ENCODE assay signal across 8 mouse cellular contexts in the genomic region with DNA sequence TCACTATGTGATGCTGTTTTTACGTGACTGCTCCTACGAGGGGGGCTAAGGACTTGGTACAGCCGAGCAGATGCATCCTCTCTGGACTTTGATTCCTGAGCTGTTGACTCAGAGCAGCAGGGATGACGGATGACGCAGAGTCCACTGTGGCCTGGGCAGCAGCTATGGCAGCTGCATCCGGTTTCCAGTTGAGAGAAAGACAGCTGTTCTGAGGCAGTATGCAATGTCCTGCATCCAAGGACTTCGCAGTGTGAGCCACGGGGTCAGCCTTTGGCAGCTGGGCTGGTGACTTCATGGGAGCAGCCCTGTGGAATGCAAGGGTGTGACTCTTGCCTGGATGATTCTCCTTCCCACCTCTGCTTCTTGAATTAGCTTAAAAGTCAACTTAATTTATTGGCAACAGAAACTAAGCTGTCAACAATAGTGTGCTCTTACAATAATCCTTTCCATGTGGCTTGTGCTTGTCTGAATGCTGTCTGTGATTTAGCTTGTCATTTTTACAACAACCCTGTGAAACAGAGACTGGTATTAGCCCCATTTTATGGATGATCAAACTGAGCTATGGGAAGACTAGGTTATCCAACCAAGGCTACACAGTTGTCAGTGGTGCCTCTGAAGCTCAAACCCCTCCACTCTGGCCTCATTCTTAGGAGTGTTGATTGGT. TPM values are rescaled to one million over a fixed set of nuclear protein-coding genes. Genes with fewer than 3 reads are reported as not detected.
DNase-seq lines count a peak whose midpoint lies in the region; ATAC-seq and TF ChIP-seq lines count a peak whose summit lies in the region.

No protein-coding gene starts in this region.

- no peak for ATAC-seq in midbrain, embryonic 14.5 days (ENCODE audit: low FRiP score, low TSS enrichment)
- no peak for ATAC-seq in midbrain, embryonic 13.5 days
- peak; percentile 65 for ATAC-seq in hindbrain, postnatal 0 days
- ATAC-seq in liver, embryonic 15.5 days (ENCODE audit: insufficient read depth) = 0 out of 2 replicates have a peak, but pooled peaks have one; percentile 26
- ATAC-seq in stomach, embryonic 16.5 days (ENCODE audit: insufficient read depth, low FRiP score) = peak; percentile 88

- 73% methylated on average over 8 of the region's 8 CpGs for WGBS in midbrain, embryonic 14.5 days
- WGBS in midbrain, embryonic 13.5 days = 74% methylated on average over 8 of the region's 8 CpGs
- WGBS in hindbrain, postnatal 0 days = 54% methylated on average over 8 of the region's 8 CpGs
- WGBS in liver, embryonic 15.5 days (ENCODE audit: insufficient replicate concordance) = 36% methylated on average over 8 of the region's 8 CpGs
- WGBS in stomach, embryonic 16.5 days = 18% methylated on average over 8 of the region's 8 CpGs

- H3K4me3 ChIP-seq in midbrain, embryonic 14.5 days (replicated peaks; ENCODE audit: low read depth, low read length) = no peak overlapping the region
- H3K4me3 ChIP-seq in midbrain, embryonic 13.5 days (replicated peaks) = no peak overlapping the region
- no peak overlapping the region for H3K4me3 ChIP-seq in gastrocnemius, adult 2 months
- H3K4me3 ChIP-seq in hindbrain, postnatal 0 days (ENCODE audit: low read length) = no peak overlapping the region
- no peak overlapping the region for H3K4me3 ChIP-seq in liver, embryonic 15.5 days (replicated peaks)
- no peak overlapping the region for H3K4me3 ChIP-seq in stomach, embryonic 16.5 days (replicated peaks; ENCODE audit: low read length)

- H3K9ac ChIP-seq in midbrain, embryonic 14.5 days (replicated peaks; ENCODE audit: low read length) = no peak overlapping the region
- H3K9ac ChIP-seq in midbrain, embryonic 13.5 days (replicated peaks) = no peak overlapping the region
- no peak overlapping the region for H3K9ac ChIP-seq in hindbrain, postnatal 0 days (replicated peaks; ENCODE audit: low read length)
- no peak overlapping the region for H3K9ac ChIP-seq in liver, embryonic 15.5 days
- no peak overlapping the region for H3K9ac ChIP-seq in stomach, embryonic 16.5 days (ENCODE audit: low read length)

- H3K4me1 ChIP-seq in midbrain, embryonic 14.5 days (ENCODE audit: control insufficient read depth, insufficient read depth, low read length) = no peaks in the 10 kb centered on the region
- H3K4me1 ChIP-seq in midbrain, embryonic 13.5 days (replicated peaks) = no peaks in the 10 kb centered on the region
- H3K4me1 ChIP-seq in hindbrain, postnatal 0 days (ENCODE audit: insufficient read depth, low read length) = no peaks in the 10 kb centered on the region
- peaks cover 12% of the 10 kb centered on the region for H3K4me1 ChIP-seq in liver, embryonic 15.5 days (replicated peaks)
- peaks cover 6% of the 10 kb centered on the region for H3K4me1 ChIP-seq in stomach, embryonic 16.5 days (ENCODE audit: control insufficient read depth, insufficient read depth, low read length)

- TF ChIP-seq CTCF in gastrocnemius, adult 2 months (IDR thresholded peaks at IDR 0.05) = no peak
- no peak for TF ChIP-seq CTCF in hindbrain, postnatal 0 days (IDR thresholded peaks at IDR 0.05; ENCODE audit: low read depth)

- no peaks in the 10 kb centered on the region for H3K27me3 ChIP-seq in midbrain, embryonic 14.5 days (ENCODE audit: control insufficient read depth, insufficient read depth, low read length)
- H3K27me3 ChIP-seq in midbrain, embryonic 13.5 days = no peaks in the 10 kb centered on the region
- H3K27me3 ChIP-seq in hindbrain, postnatal 0 days (ENCODE audit: insufficient read depth, low read length) = no peaks in the 10 kb centered on the region
- no peaks in the 10 kb centered on the region for H3K27me3 ChIP-seq in liver, embryonic 15.5 days
- H3K27me3 ChIP-seq in stomach, embryonic 16.5 days (ENCODE audit: control insufficient read depth, insufficient read depth, low read length) = no peaks in the 10 kb centered on the region

- DNase-seq in midbrain, embryonic 14.5 days = peak; percentile 9
- peak; percentile 87 for DNase-seq in gastrocnemius, adult 2 months
- peak; percentile 32 for DNase-seq in hindbrain, postnatal 0 days (ENCODE audit: low spot score)
- DNase-seq in spleen, postnatal 14 days (ENCODE audit: low spot score in 2 of 2) = no peak
- DNase-seq in left cerebral cortex, adult 8-10 months (ENCODE audit: low spot score in 2 of 2) = no peak

- intact Hi-C loops in gastrocnemius, adult 2 months (cut with DNase I) = loop anchor here (10.0 kb wide), 1 partner anchor 60 kb away; no protein-coding TSS in a partner anchor

- H3K9me3 ChIP-seq in midbrain, embryonic 14.5 days (ENCODE audit: control insufficient read depth, low read length) = no peaks in the 10 kb centered on the region
- no peaks in the 10 kb centered on the region for H3K9me3 ChIP-seq in midbrain, embryonic 13.5 days
- no peaks in the 10 kb centered on the region for H3K9me3 ChIP-seq in hindbrain, postnatal 0 days (ENCODE audit: low read length)
- H3K9me3 ChIP-seq in liver, embryonic 15.5 days (replicated peaks) = no peaks in the 10 kb centered on the region
- no peaks in the 10 kb centered on the region for H3K9me3 ChIP-seq in stomach, embryonic 16.5 days (replicated peaks; ENCODE audit: control insufficient read depth, low read length)

- no peak overlapping the region for H3K4me2 ChIP-seq in midbrain, embryonic 14.5 days (ENCODE audit: low read length)
- H3K4me2 ChIP-seq in midbrain, embryonic 13.5 days (replicated peaks) = no peak overlapping the region
- H3K4me2 ChIP-seq in hindbrain, postnatal 0 days (ENCODE audit: low read depth, low read length) = no peak overlapping the region
- H3K4me2 ChIP-seq in liver, embryonic 15.5 days = no peak overlapping the region
- no peak overlapping the region for H3K4me2 ChIP-seq in stomach, embryonic 16.5 days (ENCODE audit: low read depth, low read length)

- H3K36me3 ChIP-seq in midbrain, embryonic 14.5 days (ENCODE audit: control insufficient read depth, insufficient read depth, low read length) = no peaks in the 10 kb centered on the region
- no peaks in the 10 kb centered on the region for H3K36me3 ChIP-seq in midbrain, embryonic 13.5 days
- no peaks in the 10 kb centered on the region for H3K36me3 ChIP-seq in hindbrain, postnatal 0 days (ENCODE audit: insufficient read depth, low read length)
- no peaks in the 10 kb centered on the region for H3K36me3 ChIP-seq in liver, embryonic 15.5 days (replicated peaks)
- no peaks in the 10 kb centered on the region for H3K36me3 ChIP-seq in stomach, embryonic 16.5 days (ENCODE audit: control insufficient read depth, insufficient read depth, low read length)

- no peak overlapping the region for H3K27ac ChIP-seq in midbrain, embryonic 14.5 days (replicated peaks; ENCODE audit: low read depth, low read length)
- H3K27ac ChIP-seq in midbrain, embryonic 13.5 days = no peak overlapping the region; the same call in 1 of the 2 replicates
- H3K27ac ChIP-seq in gastrocnemius, adult 2 months = peak overlapping the region; percentile 70
- no peak overlapping the region for H3K27ac ChIP-seq in hindbrain, postnatal 0 days
- no peak overlapping the region for H3K27ac ChIP-seq in liver, embryonic 15.5 days (replicated peaks)
- no peak overlapping the region for H3K27ac ChIP-seq in stomach, embryonic 16.5 days (ENCODE audit: low read length)

RNA-seq across cellular contexts. Expression of a gene that starts 41.4 kb away (rescaled TPM):
- 9.1 and 9.2 TPM in 2 replicates for polyA plus RNA-seq in midbrain, embryonic 14.5 days (2014; fragmentation: Nextera tagmentation; extraction: Ambion mirVana)
- polyA plus RNA-seq in midbrain, embryonic 13.5 days (2015; fragmentation: Nextera tagmentation; extraction: Ambion mirVana) = 4.7 and 6.4 TPM in 2 replicates
- 1 to 10 TPM in 1 of 2 experiments, under 1 TPM in 1; 0.94 to 1.1 TPM for total RNA-seq in gastrocnemius, adult 2 months (2021)
- total RNA-seq in hindbrain, postnatal 0 days (2014; rRNA removed) = 11.0 TPM in 2 replicates
- 8.3 and 8.7 TPM in 2 replicates for polyA plus RNA-seq in hindbrain, postnatal 0 days (2015; fragmentation: Nextera tagmentation; extraction: Ambion mirVana)
- 1.9 and 2.2 TPM in 2 replicates for polyA plus RNA-seq in liver, embryonic 15.5 days (2015; fragmentation: Nextera tagmentation; extraction: Ambion mirVana)
- 2.6 and 2.9 TPM in 2 replicates for polyA plus RNA-seq in stomach, embryonic 16.5 days (2015; fragmentation: Nextera tagmentation; extraction: Ambion mirVana)
- 1 to 10 TPM; 5.5 to 9.1 (median 7.4) TPM for total RNA-seq in left cerebral cortex, adult 8-10 months (2022)

Comparison
In these comparisons a context has a peak if more than half of its experiments do, and no peak if none do; other contexts are left out.
1. ATAC-seq: peak in hindbrain, postnatal 0 days (single experiment), liver, embryonic 15.5 days (single experiment) and stomach, embryonic 16.5 days (single experiment); none in midbrain, embryonic 14.5 days (single experiment) and midbrain, embryonic 13.5 days (single experiment).
2. DNase-seq: peak in midbrain, embryonic 14.5 days (single experiment), gastrocnemius, adult 2 months (single experiment) and hindbrain, postnatal 0 days (single experiment); none in spleen, postnatal 14 days (0 of 2) and left cerebral cortex, adult 8-10 months (0 of 2).